Mouse (Mus musculus) stomach, embryonic 16.5 days (tissue): ENCODE results near the gene Mak. TPM values are rescaled to one million over a fixed set of nuclear protein-coding genes. Genes with fewer than 3 reads are reported as not detected.

ENCODE experiments used
- ATAC-seq: fragments of 200-750 bp; cut with Nextera tagmentation; 2 replicates; pipeline ENCODE4 v1.8.0; 2017; ENCODE audit warnings: moderate number of reproducible peaks, moderate TSS enrichment; ENCODE audit not compliant: insufficient read depth, low FRiP score
- H3K27ac ChIP-seq: fragments of 300-500 bp; sonication (generic); 2 replicates; pipeline ENCODE4 v1.5.1; 2014; ENCODE audit warnings: low read length
- H3K27me3 ChIP-seq: fragments of 300-500 bp; sonication (generic); 2 replicates; pipeline ENCODE4 v1.6.1; 2014; ENCODE audit warnings: low read length, control low read depth, mixed read lengths; ENCODE audit not compliant: control insufficient read depth, insufficient read depth
- H3K36me3 ChIP-seq: fragments of 300-500 bp; sonication (generic); 2 replicates; pipeline ENCODE4 v1.6.1; 2014; ENCODE audit warnings: low read length; ENCODE audit not compliant: control insufficient read depth, insufficient read depth
- H3K4me1 ChIP-seq: fragments of 300-500 bp; sonication (generic); 2 replicates; pipeline ENCODE4 v1.6.1; 2014; ENCODE audit warnings: low read length, control low read depth, mixed read lengths; ENCODE audit not compliant: control insufficient read depth, insufficient read depth
- H3K4me2 ChIP-seq: fragments of 300-500 bp; sonication (generic); 2 replicates; pipeline ENCODE4 v1.6.1; 2014; ENCODE audit warnings: low read depth, low read length, mixed read lengths
- H3K4me3 ChIP-seq: fragments of 300-500 bp; sonication (generic); replicated peaks from 2 replicates; pipeline ENCODE4 v1.5.1; 2014; ENCODE audit warnings: mild to moderate bottlenecking, low read length
- H3K9ac ChIP-seq: fragments of 300-500 bp; sonication (generic); 2 replicates; pipeline ENCODE4 v1.6.1; 2014; ENCODE audit warnings: low read length
- H3K9me3 ChIP-seq: fragments of 300-500 bp; sonication (generic); replicated peaks from 2 replicates; pipeline ENCODE4 v1.6.1; 2016; ENCODE audit warnings: low read length, control low read depth; ENCODE audit not compliant: control insufficient read depth
- WGBS: fragments of 180-500 bp; shearing (Covaris S2); extraction: QIAGEN DNeasy Blood & Tissue Kit; methylation state at CpG from one replicate; pipeline ENCODE4 v1.1.7; 2014; 5-methylcytosine and 5-hydroxymethylcytosine counted together
- polyA plus RNA-seq: library from polyadenylated mRNA; unstranded; fragments of >200 nt; fragmentation: Nextera tagmentation; extraction: Ambion mirVana; gene quantifications from 2 replicates; pipeline ENCODE4 v1.2.1, GENCODE M21; 2015

Mak gene
- 0.35 and 0.49 TPM in 2 replicates for polyA plus RNA-seq

- H3K27ac ChIP-seq, result no peak within 1 kb of the TSS
- H3K9me3 ChIP-seq, result no peaks in the 10 kb centered on the region
- WGBS, result under 1% methylated on average over 36 of the region's 40 CpGs
- H3K4me1 ChIP-seq, result no peaks in the 10 kb centered on the region
- H3K4me2 ChIP-seq, result peak within 1 kb of the TSS; percentile 98
- ATAC-seq, result peak; percentile 90
- H3K36me3 ChIP-seq, result no peaks in the 10 kb centered on the region
- peak within 1 kb of the TSS; percentile 51 for H3K9ac ChIP-seq
- peak within 1 kb of the TSS; percentile 57 for H3K4me3 ChIP-seq
- H3K27me3 ChIP-seq, result peaks cover 5% of the 10 kb centered on the region; the same call in 1 of the 2 replicates
These were observed at the start of gene Mak for GRCm38 (mm10) chr13:41079421-41079780. Mak (minus strand) TSS chr13:41079706.

DNA sequence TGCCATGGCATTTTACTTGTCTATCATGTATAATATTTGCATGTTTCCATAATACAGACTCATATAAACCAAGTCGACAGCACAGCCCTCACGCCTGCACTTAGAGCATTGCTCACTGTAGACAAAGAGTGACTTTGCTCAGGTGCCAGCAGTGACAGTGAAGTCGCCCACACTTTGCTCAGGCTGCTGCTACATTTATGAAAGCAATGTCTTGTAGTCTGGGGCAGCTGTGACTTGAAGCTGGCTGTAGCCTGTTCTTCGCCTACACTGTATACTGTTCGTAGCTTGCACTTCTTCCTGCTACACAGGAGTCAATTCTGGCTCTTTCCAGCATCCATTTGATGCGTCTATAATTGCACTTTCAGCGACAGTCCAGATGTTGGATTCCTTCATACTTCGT, 49.6 kb upstream of the Mak start:
- Histone ChIP-seq H3K36me3 (no peaks in the 10 kb centered on the region), H3K27me3 (no peaks in the 10 kb centered on the region), H3K27ac (no peak overlapping the region), H3K4me3 (no peak overlapping the region), H3K9me3 (no peaks in the 10 kb centered on the region), H3K4me2 (no peak overlapping the region), H3K4me1 (0 out of 2 replicates have a peak, but pooled peaks cover 5% of the 10 kb centered on the region), H3K9ac (no peak overlapping the region)
- no peak for ATAC-seq
- WGBS, result 87% methylated on average over 8 of the region's 8 CpGs

GRCm38 (mm10) chr13:41128326-41128725, 48.8 kb upstream of the Mak start:
- WGBS, result 79% methylated on average over 8 of the region's 8 CpGs
- Histone ChIP-seq H3K4me3 (no peak overlapping the region), H3K36me3 (no peaks in the 10 kb centered on the region), H3K27me3 (no peaks in the 10 kb centered on the region), H3K9me3 (no peaks in the 10 kb centered on the region), H3K9ac (no peak overlapping the region), H3K4me1 (0 out of 2 replicates have a peak, but pooled peaks cover 5% of the 10 kb centered on the region), H3K4me2 (no peak overlapping the region), H3K27ac (no peak overlapping the region)
- ATAC-seq, result no peak

- Histone ChIP-seq H3K36me3 (no peaks in the 10 kb centered on the region), H3K27ac (no peak overlapping the region), H3K4me1 (no peaks in the 10 kb centered on the region), H3K4me3 (no peak overlapping the region), H3K9me3 (no peaks in the 10 kb centered on the region), H3K27me3 (no peaks in the 10 kb centered on the region), H3K4me2 (no peak overlapping the region), H3K9ac (no peak overlapping the region)
- WGBS, result 88% methylated on average over 6 of the region's 6 CpGs
- ATAC-seq, result no peak
These were observed 44.2 kb upstream of the Mak start for GRCm38 (mm10) chr13:41123666-41124225.

DNA sequence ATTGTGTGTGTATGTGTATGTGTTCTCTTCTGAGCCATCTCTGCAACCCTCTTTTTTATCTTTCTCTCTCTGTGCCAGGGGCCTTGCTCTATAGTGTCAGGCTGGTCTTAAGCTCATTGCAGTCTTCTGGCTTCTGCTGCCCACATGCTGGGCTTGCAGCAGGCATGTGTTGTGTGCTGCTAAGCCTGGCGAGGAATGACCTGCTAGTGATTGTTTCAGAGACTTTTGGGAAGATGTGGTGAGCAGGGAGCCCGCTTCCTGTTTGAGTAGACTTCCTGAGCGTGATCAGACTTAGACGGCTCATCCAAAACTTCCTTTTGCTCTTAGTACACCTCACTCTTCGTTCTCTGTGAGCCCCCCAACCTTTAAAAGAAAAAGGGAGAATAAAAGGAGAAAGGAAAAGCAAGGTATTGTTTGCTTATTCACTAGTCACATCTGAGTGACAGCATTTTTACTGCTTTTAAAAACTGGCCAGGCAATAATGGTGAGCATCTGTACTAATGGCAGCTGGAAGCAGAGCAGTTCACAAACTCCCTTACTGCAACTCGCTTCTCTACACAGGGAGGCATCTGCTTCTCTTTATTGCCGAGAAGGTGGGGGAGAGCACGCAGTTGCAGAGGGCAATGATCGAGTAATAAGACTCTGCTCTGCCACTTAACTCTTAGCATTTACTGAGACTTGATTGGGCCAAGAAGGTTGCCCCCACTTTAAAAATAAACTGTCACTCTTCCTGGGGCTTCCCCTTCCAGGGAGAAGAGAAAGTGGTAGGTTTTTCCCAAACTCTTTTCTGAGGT, 39.8 kb upstream of the Mak start:
- 36% methylated on average over 9 of the region's 9 CpGs for WGBS
- Histone ChIP-seq H3K9me3 (no peaks in the 10 kb centered on the region), H3K36me3 (no peaks in the 10 kb centered on the region), H3K27ac (no peak overlapping the region), H3K27me3 (no peaks in the 10 kb centered on the region), H3K9ac (no peak overlapping the region), H3K4me3 (no peak overlapping the region), H3K4me2 (no peak overlapping the region), H3K4me1 (no peaks in the 10 kb centered on the region)
- ATAC-seq, result no peak

GRCm38 (mm10) chr13:41113940-41114339, 34.4 kb upstream of the Mak start, which contains the start of gene Sycp2l:
Sycp2l (plus strand) TSS chr13:41114307.
- Histone ChIP-seq H3K4me1 (no peaks in the 10 kb centered on the region), H3K9me3 (no peaks in the 10 kb centered on the region), H3K4me3 (peak within 1 kb of the TSS; percentile 30), H3K27me3 (no peaks in the 10 kb centered on the region), H3K4me2 (peak within 1 kb of the TSS; percentile 39), H3K9ac (no peak within 1 kb of the TSS), H3K27ac (no peak within 1 kb of the TSS), H3K36me3 (no peaks in the 10 kb centered on the region)
- 27% methylated on average over 14 of the region's 14 CpGs for WGBS
- peak; percentile 50; the same call in 1 of the 2 replicates for ATAC-seq

DNA sequence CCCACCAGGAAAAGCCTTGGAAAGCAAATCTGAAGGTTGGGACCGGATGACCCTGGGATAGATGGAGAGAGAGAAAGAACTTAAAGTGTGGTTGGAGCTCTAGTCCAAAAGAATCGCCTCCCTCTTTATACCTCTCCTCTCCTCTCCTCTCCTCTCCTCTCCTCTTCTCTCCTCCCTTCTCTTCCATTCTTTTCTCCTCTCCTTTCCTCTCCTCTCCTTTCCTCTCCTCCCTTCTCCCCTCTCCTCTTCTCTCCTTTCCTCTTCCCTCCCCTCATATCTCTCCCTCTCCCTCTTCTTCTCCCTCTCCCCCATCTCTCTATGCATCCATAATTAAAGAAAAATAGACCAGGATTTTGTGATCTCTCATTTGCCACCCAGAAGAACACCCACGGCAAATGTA, 31.4 kb upstream of the Mak start, which contains the start of gene Gcm2:
TSS of gene Gcm2 (minus strand) at position 101 of the 400 bp plus-strand sequence.
- no peak within 1 kb of the TSS for H3K4me3 ChIP-seq
- H3K9ac ChIP-seq, result no peak within 1 kb of the TSS
- no peak within 1 kb of the TSS for H3K27ac ChIP-seq
- no peaks in the 10 kb centered on the region for H3K4me1 ChIP-seq
- no peak within 1 kb of the TSS for H3K4me2 ChIP-seq
- H3K9me3 ChIP-seq, result no peaks in the 10 kb centered on the region
- 67% methylated on average over 3 of the region's 3 CpGs for WGBS
- no peaks in the 10 kb centered on the region for H3K27me3 ChIP-seq
- H3K36me3 ChIP-seq, result no peaks in the 10 kb centered on the region
- ATAC-seq, result no peak

GRCm38 (mm10) chr13:41105541-41105940, 26.0 kb upstream of the Mak start:
- Histone ChIP-seq H3K27ac (no peak overlapping the region), H3K27me3 (no peaks in the 10 kb centered on the region), H3K4me2 (no peak overlapping the region), H3K36me3 (no peaks in the 10 kb centered on the region), H3K9ac (no peak overlapping the region), H3K9me3 (no peaks in the 10 kb centered on the region), H3K4me1 (no peaks in the 10 kb centered on the region), H3K4me3 (no peak overlapping the region)
- no peak for ATAC-seq
- 94% methylated on average over 13 of the region's 13 CpGs for WGBS

DNA sequence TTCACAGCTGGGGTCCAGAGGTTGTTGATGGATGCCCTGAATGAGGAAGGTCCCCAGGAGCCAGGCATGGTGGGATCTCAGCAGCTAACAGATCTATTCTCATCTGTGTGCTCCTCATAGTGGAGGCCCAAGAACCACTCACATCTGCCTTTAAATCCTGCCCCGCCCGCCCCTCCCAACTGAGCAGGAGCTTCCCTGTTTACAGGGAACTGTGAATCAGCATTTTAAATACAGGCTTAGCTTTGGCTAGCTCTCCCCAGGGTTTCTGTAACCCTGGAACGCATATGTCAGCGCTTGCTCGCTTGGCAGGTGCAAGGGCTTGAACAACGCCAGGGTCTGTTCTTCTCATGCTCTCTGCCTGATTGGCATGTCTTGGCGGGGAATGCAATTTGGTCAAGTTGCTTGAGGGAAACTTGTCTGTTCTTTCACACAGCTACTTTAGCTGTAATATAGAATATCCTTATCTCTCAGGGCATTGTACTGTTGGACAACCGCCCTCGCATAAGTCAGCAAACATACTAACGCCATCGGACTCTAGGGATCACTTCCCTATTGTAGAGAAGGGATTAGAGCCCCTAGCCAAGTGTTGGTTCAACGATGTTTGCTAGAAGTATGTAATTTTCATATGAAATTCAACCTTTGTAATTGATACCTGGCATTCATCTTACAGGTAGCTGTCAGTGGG, 24.5 kb upstream of the Mak start:
- Histone ChIP-seq H3K27ac (no peak overlapping the region), H3K4me3 (no peak overlapping the region), H3K4me1 (no peaks in the 10 kb centered on the region), H3K36me3 (no peaks in the 10 kb centered on the region), H3K4me2 (no peak overlapping the region), H3K9me3 (no peaks in the 10 kb centered on the region), H3K9ac (no peak overlapping the region), H3K27me3 (no peaks in the 10 kb centered on the region)
- WGBS, result 64% methylated on average over 12 of the region's 12 CpGs
- ATAC-seq, result no peak
